Mouse (Mus musculus): ENCODE data around the gene Csf3. TPM values are rescaled to one million over a fixed set of nuclear protein-coding genes. Genes with fewer than 3 reads are reported as not detected.

Csf3 gene
- total RNA-seq, 2 experiments from 2014 or later: not detected

DNA sequence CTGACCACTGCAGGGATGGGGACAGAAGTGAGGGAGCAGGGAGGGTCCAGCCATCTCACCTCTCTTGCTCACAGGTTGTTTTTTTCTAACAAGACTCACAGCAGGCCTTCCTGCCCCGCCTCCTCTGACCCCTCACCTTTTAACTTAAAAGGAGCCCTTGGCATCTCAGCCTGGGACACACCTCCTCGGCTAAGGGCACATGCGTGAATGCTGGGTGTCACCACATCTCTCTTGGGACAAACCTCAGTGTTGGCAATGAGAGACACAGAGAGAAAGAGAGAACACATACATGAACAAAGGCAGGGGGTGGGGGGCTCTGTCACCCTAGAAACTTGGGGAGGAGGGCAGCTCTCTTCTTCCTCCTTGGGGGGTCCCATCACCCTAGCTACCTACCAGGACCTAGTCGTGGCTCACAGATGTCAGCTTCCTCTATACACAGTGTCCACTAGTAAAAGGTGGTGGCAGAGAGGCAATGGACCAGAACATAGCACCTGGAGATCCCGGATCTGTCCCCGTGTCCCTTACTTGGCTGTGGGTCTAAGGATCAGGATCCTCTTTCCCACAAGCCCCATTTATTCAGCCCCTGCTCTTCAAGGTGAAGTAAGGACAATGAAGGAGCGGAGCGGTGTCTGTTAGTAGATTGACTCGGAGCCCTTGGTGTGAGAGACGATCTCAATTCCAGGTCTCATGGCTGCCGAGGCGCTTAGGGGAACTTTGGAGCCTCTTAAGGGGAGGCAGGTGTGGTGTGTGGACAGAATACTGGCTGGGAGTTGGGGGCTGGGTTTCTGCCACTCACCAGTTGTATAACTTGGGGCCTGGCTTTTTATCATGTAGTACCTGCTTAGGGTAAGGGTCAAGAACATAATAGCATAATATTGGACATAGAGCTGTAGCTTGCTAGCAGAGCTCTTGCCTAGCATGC is 45.1 kb downstream of the Csf3 start:
- no peak for DNase-seq
- intact Hi-C loops (cut with DNase I): no loop called here

DNA sequence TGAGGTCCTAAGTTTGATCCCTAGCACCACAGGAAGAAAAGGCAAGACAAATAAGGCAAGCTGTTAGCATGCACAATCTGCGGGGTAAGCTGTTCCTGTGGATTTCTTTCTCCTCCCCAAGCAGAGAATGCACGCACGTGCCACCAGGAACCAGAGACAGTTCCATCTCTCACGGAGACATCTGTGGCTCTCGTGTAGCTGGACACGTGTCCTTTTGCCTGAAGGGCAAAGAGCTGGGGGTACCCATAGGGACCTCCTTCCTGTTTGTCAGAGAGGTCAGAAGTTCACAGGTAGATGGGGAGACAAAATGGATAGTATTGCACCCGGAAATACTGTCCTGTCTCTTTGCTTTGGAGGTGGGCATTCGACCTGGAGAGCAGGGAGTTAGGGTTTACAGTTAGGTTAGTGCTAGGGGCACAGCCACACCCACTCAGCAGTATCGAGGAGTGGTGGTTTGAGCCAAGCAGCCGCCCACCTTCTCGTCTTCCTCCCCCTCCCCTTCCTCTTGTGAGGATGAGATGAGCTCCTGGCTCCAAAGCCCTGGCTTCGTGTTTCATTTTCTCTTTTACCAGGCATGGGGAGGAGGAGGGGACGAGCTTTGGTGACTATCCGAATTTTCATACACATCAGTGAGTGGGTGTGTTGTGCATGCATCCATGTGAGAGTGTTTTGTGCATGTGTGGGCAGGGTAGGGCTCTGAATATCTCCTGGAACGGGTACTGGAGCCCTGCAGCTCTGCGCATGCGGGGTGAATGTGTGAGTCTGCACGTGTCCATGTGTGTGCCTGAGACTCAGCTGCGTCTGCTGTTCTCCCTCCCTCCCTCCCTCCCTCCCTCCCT is 46.0 kb downstream of the Csf3 start:
- intact Hi-C loops (cut with DNase I): no loop called here
- peak; percentile 94 for DNase-seq

DNA sequence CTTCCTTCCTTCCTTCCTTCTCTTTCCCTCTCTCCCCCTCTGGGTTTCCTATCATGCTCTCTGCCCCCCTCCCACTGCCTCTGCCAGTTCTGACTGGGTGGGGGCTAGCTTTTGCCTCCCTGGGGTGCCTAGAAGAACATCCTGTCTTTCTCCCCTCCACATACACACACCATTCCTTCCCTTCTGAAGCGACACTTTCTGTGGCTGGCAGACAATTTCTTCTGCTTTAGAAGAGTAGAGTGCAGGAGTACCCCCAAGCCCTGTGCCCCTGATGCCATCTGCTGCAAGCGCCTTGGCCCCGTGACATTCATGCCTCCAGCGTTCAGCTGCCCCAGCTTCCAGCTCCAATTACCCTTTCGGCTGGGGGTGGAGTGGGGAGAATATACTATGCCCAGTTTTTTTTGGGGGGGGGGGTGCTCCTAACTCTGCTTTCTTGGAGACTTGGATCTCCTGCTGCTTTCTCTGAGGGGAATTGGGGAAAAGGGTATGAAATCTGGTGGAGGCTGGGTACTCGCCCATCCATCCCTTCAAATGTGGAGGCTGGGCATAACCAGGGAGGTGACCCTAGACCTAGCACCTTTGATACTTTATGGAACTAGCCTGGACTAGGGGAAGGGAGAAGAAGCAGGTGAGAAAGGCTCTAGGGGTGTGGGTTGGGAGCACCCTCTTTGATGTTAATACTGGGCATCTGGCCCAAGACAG is 46.9 kb downstream of the Csf3 start:
- peak; percentile 72 for DNase-seq
- intact Hi-C loops (cut with DNase I): no loop called here

DNA sequence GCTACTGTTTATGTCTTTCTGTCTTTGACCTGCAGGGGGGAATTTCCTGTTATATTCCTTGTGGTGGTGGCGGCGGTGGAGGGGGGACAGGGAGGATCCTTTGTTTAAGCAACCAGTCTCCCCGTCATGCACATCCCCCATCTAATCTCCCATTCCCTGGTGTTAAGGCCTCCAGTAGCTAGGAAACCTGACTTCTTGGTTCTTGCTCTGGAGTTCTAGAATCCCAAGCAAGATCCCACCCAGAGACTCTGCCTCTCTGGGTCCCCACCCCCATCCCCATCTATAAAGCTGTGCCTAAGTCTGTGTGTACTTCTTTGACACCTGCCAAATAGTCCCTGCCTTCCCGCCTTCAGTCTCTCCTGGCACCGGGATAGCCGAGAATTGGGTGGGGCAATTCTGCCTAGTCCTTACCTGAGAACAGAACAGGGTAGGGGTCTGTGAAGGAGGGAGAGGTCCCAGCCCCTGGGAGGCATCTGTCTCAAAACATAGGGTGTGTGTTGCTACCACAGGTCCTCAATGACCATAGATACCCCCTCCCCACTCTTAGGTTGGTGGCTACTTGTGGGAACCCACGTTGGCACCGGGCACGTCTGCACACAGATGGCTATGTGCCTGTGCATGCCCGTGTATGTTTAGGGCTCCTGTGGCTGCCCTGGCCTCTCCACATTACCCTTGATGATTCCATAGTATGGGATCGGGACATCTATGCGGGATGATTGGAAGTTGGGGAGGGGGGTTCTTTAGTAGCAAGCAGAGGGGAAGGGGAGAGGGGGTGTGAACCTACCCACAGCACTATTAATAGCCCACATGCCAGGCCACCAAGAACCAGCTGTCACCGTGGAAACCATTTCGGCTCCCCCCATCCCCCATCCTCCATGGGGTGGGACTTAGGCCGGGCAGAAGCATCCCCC is 47.7 kb downstream of the Csf3 start:
- peak; percentile 80 for DNase-seq
- intact Hi-C loops (cut with DNase I): no loop called here

DNA sequence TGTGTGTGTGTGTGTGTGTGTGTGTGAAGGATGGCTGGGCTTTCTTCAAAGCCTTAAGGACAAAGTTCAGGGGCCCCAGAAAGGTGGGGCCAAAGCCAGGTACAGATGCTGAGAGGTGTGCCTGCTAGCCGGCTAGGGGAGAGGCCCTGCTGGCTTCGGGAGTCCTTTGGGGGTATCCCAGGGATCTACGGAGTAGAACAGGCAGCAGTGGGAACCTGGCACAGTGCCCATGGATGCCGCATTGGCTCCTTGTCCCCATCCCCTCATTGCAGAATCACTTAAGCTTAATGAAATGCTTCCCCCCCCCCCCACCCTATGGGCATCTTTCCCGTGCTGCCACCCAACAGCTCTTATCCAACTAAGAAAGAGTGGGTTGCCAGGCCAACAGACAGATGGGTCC is 48.7 kb downstream of the Csf3 start:
- intact Hi-C loops (cut with DNase I): no loop called here
- DNase-seq: peak; percentile 88

DNA sequence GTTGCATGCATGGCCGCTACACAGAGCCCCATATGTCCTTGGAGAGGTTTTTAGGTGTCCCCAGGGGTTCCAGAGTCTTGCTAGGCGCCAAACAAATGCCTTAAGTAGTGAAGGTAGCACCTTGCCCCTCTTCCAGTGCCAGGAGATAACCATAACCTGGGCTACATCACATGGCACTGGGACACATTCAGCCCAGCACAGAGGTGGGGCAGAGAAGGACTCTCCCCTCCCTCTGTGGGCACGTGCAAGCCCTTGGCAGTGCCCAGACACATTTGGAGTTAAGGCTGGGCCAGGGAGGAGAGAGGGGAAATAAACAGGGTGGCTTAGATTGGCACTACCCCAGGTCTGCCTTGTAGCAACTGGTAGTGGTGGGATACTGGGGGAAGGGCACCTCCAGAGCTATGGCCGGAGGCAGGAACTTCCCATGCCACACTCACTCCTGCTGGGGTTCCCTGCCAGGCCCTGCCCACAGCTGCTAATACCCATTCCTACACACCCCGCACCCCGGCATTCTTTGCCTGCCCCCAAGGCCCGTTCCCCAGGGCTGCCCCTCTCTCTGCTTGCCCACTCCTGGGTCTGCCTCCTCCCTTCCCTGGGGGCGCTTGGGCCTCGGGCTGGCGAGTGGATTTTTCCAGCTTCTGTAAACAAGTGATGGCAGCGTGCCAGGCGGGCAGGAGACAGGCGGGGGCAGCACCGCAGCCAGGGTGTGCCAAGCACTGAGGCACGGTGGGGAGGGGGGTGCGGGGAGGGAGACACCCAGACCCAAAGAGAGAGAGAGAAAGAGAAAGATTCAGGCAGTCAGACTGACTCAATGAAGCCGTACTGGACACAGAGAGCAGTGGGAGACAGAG is 49.5 kb downstream of the Csf3 start:
- DNase-seq: peak; percentile 96
- intact Hi-C loops (cut with DNase I): no loop called here

DNA sequence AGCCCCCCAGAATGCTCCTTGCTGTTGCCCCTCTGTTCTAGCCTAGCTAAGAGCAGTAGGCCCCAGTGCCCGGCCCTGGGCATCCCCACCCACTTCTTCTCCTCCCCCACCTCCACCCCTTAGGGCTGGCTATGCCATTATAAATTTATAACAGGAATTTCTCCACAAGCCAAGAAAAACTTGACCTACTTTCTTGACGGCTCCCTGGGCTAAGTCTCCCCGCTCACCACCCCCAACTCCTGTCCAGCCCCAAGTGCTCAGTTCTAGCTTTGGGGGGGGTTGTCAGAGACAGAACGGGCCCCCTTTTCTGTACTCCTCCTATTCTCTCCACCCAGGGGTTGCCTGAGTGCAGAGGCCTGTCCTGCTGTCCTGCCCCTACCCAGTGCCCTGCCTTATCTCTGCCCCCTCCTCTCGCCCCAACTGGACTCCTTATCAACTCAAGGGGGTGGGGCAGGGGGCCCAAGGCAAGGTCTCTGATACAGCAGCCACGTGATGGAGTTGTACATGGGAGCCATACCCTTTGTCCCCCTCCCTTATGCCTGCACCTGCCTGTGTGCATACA is 50.2 kb downstream of the Csf3 start:
- intact Hi-C loops (cut with DNase I): no loop called here

DNA sequence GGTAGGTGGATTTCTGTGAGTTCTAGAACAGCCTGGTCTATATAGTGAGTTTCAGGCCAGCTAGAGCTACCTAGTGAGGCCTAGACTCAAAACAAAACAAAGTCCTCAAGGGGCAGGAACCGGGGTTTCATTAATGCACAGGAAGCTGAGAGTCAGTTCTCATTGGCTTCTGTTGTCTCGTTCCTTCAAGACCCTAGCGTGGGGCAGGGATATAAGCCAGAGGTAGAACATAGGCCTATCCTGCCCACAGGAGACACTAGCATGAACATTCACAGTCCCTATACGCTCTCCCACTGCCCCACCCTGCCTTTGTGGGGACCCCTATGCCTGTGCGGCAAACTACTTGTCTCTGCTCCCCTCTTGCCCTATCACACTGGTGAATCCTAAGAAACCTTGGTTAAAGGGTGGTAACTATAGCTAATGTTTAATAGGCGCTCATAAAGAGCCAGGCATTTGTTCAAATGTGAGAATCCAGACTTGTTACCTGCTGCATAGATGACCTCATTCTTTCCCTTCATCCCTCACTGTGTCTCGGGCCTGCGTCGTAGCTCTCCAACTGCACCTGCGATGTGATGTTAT is 51.6 kb downstream of the Csf3 start:
- no peak for DNase-seq
- intact Hi-C loops (cut with DNase I): no loop called here

More for the DNA sequence above, 50.2 kb downstream of the Csf3 start:
- no peak for DNase-seq

Other genes starting within 250 kb of the Csf3 start
- under 1 TPM; 0.38 to 0.46 TPM for gene Ikzf3, start 155.2 kb upstream of the Csf3 start, total RNA-seq (2021)
- not detected for gene Zpbp2, start 150.2 kb upstream of the Csf3 start, total RNA-seq (2021)
- 10 to 100 TPM; 60.7 to 64.9 TPM for gene Ormdl3, start 113.9 kb upstream of the Csf3 start, total RNA-seq (2021)
- gene Lrrc3c, start 103.0 kb upstream of the Csf3 start, total RNA-seq (2021): not detected
- gene Gm12355, start 75.6 kb upstream of the Csf3 start, total RNA-seq (2021): 10 to 100 TPM; 24.2 to 26.4 TPM
- not detected for gene Gsdma3, start 74.9 kb upstream of the Csf3 start, total RNA-seq (2021)
- gene Gsdma2, start 54.5 kb upstream of the Csf3 start, total RNA-seq (2021): not detected
- gene Gsdma, start 36.9 kb upstream of the Csf3 start, total RNA-seq (2021): not detected
- gene Psmd3, start 18.7 kb upstream of the Csf3 start, total RNA-seq (2021): 100 to 1,000 TPM; 131 to 145 TPM
- gene Med24, start 28.2 kb downstream of the Csf3 start, total RNA-seq (2021): 10 to 100 TPM; 96.8 to 99.4 TPM
- gene Thra, start 39.4 kb downstream of the Csf3 start, total RNA-seq (2021): 1,000 to 10,000 TPM; 1,274 to 1,289 TPM
- 10 to 100 TPM; 31.9 TPM for gene Nr1d1, start 74.1 kb downstream of the Csf3 start, total RNA-seq (2021)
- gene Msl1, start 94.3 kb downstream of the Csf3 start, total RNA-seq (2021): 100 to 1,000 TPM; 163 to 166 TPM
- 10 to 100 TPM; 61.0 to 67.1 TPM for gene Casc3, start 103.6 kb downstream of the Csf3 start, total RNA-seq (2021)
- gene Rapgefl1, start 135.5 kb downstream of the Csf3 start, total RNA-seq (2021): 10 to 100 TPM; 87.3 to 91.8 TPM
- gene Wipf2, start 162.4 kb downstream of the Csf3 start, total RNA-seq (2021): 10 to 100 TPM; 22.1 to 24.3 TPM
- 1 to 10 TPM; 1.4 to 1.8 TPM for gene Cdc6, start 206.5 kb downstream of the Csf3 start, total RNA-seq (2021)
- gene Rara, start 226.6 kb downstream of the Csf3 start, total RNA-seq (2021): 10 to 100 TPM; 20.3 to 21.5 TPM

Data from left cerebral cortex, postnatal 4 days (tissue).